Mouse (Mus musculus) ES-CJ7 (cell line): ENCODE results near the gene Lgals3bp.
A peak's percentile ranks its signal among the peaks of the same experiment; 100 is the strongest.

ENCODE experiments used
- DNase-seq: peaks from one replicate; pipeline ENCODE4 v3.0.0; 2011; ENCODE audit warnings: low read depth, low spot score

The Lgals3bp gene

DNA sequence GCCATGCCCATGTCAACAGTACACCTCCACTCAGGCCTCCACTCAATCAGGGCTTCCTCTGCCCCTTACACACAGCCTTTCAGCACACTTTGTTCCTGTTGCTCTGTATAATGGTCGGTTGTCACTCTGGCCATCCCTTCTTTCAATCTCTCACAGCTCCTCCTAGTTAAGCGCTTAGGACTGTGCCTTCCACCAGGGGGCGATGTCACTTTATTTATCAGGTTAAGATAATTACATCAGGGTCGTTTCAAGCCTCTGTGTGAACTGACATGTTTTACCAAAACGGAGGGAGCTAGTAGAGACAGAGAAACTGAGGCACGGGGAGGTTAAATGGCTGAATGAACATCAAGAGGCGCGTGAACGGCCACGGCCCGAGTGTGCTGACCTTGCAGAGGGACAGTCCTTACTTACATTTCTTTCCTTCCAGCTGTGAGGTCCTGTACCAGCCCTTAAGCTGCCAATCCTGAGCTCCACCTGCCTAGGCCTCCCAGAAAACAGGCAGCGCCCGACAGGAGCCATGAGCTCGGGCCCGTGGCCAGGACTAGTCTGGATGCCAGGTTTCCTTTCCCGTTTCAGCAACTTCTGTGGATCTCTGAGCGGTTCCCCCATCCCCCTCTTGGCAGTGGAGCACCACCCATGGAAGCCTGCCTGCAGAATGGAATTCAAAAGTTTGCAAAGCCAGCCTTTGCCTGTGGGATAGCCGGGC, 21.5 kb upstream of the Lgals3bp start:
- DNase-seq, result peak; percentile 83

DNA sequence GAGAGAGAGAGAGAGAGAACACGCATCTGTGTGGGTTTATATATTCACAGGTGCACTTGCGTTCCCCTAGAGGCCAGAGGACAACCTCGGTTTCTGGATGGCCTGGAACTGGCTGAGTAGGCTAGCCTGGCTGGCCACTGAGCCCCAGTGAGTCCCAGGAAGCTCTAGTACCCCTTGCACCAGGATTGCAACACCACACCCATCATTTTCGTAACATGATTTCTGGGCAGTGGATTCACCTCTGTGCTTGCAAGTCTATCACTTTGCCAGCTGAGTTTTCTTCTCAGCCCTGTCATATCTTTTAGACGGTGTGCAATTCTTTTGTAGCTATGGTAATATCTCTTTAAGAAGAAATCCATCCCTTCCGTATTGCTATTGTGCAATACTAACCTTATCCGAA, 18.4 kb upstream of the Lgals3bp start:
- no peak for DNase-seq

DNA sequence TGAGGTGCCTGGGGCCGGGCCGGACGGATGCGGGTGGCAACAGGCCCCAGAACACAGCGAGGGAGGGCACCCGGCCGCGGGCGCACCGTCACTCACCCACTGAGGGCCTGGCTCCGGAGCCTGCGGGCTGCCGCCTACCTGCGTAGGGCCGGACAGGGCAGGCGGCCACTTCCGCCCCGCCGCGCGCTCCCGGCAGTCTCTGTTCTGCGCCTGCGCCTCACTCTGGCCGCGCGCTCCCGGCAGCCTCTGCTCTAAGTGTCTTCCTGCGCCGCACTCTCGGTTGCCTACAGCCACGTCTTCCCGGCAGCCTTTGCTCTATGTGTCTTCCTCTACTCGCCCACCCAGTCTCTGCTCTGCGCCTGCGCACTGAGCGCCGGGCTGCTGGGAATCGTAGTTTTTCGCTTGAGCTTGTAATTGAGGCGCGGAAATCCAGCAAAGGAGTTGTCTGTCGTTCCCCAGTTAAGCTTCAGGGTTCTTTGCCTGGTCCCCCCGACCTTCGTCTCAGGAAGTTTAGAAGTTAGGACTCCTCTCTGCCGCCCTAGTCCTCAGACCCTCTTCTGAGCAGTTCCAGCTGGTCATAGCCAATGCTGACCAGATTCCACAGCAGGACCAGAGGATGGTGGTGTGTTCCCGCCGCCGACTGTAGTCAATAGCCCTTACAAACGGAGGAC, 17.1 kb upstream of the Lgals3bp start, which contains the start of gene Cant1:
Cant1 (minus strand) TSS at position 253 of the 671 bp plus-strand sequence.
- peak; percentile 100 for DNase-seq

DNA sequence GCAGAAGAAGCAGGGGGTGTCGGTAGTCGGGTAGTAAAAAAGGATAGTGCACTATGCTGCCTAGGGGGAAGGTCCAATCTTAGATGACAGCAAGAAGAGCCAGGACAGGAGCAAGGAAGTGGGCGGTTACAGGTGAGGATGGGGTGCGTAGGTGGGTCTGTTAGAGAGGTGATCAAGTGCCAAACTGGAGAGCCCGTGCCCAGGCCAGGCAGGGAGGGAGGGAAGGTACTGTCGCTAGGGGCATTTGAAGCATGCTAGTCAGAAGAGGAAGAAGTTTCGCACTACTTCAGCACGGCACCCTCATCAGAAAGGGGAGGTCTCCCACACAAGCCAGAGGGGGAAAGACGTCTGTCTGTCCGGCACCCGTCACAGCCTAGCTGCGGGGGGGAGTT, 16.5 kb upstream of the Lgals3bp start:
- peak; percentile 19 for DNase-seq

DNA sequence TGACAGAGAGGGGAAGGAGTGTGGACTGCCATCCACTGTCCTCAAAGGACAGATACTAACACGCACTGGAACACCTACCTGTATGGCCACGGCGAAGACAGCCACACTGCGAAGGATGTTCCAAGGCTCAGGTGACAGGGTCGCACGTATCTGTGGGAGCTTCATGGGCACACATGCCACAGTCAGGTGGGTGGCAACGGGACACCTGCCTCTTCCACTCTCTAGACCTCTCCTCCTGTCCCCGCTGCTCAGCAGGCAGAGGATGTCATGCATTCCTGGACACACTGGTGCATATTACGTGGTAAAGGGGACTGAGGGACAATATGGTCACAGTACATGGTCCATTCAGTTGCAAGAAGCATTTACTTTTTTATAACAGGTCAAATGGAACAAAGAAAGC, 15.6 kb upstream of the Lgals3bp start:
- no peak for DNase-seq

DNA sequence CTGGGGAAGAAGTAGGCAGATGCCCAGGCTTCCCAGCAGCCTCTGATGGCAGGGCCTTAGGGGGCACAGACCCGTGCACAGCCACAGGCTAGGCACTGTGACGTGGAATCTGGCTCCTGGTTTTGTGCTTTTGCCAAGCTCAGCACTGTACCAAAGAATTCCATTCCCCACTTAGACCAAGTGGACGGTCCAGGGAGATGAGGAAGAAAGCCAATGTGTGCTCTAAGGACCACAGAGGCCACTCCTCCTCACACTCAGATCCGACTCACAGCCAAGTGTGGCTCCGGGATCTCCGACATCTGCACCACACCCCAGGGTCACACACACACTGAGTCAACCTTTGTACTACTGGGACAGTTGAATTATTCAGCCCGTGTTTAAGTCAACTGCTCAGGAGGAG, 14.2 kb upstream of the Lgals3bp start:
- DNase-seq, result no peak

DNA sequence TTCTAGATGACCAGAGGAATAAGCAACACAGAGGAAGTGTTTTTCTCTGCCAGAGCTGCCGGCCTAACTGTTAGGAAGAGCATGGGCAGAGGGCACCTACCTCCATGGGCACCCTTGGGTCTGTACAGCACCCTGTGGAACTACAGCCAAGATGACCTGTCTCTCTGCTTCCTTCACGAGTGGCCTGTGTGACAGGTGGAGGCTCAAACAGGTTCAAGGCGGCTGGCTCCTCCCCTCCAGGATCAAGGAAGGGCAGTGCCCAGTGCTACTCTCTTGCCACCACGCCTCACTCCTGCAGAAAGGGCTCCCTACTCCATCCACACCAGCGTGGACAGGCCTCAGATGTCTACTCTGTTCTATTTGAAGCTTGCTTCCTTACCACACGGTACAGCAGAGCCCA, 13.7 kb upstream of the Lgals3bp start:
- no peak for DNase-seq

DNA sequence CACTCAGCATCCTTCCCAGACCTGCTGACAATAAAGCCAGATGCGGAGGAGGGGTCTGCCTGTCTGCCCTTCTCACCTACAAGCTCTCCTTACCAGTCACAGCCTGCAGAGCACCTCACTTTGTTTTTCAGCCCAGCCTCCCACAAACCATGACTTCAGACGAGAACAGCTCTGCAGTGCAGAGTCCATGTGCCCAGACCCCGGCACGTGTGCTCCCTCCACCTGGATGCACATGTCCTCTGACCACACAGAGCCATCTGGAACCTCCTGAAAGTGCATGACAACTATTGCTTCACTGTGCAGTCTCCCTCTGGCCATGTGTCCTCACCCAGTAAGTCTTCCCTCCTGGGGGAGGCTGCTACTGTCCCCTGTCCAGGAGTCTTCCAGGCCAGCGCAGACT, 12.4 kb upstream of the Lgals3bp start:
- DNase-seq, result no peak

DNA sequence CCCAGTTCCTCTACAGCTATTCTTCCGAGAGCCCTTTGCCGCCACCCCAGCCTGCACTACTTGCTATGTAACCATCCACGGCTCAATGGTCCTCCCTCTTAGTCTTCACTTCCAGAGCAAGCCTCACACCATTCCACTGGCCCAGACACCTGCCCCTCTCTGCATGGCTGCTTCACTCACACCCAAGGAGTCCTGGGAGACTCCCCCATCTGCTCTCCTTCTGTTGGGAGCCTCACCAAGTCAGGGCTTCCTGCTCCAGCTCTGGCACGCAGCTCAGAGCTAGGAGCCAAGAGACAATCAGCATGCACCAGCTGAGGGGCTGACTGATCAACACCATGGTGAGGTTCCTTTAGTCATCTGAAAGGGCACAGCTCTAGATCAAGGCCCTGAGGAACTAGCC, 11.2 kb upstream of the Lgals3bp start:
- no peak for DNase-seq

DNA sequence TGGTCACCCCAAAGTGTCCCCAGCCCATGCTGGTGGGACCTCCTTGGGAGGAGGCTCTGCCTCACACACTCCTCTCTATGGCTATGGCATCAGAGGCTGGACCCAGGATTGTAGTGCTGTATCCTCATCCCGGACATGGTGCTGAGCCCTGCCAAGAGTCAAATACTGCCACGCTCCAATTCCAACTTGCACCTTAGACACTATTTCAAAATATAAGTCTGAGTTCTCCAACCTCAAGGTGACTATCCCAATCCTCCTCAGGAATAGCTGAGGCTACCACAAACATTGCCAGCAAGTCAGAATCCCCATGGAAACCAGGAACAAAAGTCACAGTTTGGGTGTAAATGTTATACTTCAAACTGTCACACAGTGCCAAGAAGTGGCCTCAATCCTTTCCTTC, 10.7 kb upstream of the Lgals3bp start:
- no peak for DNase-seq

DNA sequence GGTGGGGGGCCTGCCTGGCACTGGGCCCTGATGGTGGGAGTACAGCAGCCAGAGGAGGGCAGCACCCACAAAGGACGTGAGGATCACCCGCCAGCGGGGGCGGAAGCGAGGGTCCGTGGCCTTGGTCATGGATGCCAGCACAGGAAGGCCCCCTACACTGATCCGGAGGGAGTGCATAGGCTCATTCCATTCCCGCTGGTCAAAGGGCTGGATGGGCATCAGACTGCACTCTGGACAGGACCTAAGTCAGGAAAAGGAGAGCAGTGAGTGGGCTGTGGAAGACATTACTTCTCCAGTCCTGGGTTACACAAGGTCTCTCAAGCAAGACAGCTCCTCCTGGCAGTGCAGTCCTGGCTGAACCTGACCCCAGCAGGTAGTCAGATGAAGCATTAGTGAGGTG, 9.4 kb upstream of the Lgals3bp start:
- no peak for DNase-seq

DNA sequence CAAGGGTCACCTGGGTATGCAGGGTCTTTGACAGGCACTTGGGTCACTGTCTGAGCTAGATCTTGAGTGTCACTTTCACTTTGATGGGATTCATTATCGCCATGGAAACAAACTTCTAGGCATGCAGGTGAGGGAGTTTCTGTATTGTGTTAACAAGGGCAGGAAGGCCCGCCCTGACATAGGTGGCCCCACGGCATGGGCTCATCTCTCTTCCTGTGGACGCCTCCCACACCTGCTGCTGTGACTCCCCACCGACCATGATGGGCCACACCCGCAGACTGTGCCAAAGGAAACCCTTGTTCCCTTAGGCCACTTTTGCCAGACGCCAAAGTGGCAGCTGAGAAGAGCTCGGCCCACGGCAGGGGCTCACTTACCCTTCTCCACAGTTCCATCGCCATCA, 8.6 kb upstream of the Lgals3bp start:
- no peak for DNase-seq

DNA sequence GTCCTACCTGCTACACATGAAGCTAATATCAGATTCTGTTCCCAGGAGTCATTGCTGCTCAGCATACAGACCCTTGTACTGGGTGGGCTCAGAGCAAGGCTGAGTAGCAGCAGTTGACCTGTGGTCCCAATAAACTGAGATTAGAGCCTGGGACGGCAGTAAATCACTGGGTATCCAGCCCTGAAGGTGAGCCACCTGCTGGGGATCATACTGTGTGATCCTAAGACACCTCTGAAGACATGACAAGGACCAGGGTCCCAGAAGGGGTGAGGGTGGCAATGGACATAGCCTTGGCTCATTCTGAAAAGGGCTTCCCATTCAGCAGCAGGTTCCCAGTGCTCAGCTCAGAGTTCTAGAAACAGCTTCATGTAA, 8.2 kb upstream of the Lgals3bp start:
- DNase-seq, result no peak

DNA sequence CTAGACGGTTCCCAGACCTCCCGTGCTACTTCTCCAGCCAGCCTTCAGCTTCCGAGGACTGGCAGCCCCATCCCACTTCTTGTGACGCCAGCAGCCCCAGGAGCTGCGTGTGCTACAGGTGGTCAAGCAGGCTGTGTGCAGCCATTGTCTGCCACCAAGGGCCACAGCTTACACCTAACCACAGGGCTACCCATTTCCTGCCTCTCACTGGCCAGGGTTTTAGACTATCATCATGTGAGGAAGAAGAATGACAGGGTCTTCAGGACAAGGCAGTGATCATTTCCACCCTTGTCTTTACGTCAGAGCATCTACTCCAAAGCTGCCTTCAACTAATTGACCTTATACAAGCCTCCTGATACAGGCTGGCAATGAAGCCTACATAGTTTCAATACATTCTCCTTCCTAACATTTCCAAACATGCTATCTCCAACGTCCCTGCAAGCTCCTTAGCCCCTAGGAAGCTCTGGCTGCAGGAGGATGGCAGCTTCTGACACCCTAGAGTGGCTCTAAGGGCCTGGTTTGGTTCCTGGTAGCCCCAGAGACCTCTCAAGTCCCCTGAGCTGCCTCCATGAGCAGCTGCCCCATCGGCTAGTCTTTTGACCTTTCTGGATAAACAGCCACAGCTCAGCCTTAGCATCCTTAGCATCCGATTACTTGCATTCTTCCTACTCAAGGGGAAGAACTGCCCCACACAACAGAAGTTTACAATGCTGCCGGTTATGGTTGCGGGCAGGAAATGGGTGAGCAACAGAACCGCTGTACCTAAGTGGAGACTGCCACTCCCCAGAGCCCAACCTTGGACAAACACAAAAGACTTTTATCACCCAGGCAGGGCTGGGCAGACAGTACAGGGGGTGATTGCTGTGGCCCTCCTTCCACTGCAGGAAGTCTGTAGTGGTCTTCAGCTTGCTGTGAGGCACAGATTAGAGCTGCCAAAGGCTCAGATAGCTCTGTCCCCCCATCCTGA, 7.5 kb upstream of the Lgals3bp start:
- no peak for DNase-seq

DNA sequence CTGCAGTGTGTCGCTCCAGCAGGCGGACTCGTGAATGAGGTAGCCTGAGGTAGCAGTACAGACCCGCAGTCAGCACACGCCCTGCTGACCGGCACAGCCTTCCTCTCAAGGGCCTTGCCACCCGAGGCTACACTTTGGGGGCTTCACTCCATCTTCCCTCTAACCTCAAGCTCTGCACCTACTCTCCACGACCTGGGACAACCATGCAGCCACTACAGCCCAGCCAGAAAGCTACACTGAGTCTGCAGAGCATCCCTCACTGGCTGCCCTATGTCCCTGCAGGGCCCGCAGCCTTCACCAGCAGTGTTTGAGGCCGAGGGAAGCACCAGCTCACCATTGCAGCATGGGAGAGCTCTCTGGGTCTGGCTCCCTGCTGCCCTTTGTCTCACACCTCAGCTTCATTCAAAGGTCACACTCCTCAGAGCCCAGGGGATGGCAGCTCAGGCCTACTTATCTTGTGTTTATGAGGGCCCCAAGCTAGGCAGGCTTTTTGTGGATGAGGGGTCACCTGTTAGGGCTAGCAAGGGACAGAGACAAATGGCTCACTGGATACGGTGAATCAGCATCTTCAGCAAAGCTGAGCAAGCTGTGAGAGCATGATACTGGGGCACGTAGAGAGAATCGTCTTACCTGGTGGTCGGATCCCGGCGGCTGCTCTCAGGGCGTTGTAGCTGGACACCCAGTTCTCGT, 6.3 kb upstream of the Lgals3bp start:
- DNase-seq, result no peak

DNA sequence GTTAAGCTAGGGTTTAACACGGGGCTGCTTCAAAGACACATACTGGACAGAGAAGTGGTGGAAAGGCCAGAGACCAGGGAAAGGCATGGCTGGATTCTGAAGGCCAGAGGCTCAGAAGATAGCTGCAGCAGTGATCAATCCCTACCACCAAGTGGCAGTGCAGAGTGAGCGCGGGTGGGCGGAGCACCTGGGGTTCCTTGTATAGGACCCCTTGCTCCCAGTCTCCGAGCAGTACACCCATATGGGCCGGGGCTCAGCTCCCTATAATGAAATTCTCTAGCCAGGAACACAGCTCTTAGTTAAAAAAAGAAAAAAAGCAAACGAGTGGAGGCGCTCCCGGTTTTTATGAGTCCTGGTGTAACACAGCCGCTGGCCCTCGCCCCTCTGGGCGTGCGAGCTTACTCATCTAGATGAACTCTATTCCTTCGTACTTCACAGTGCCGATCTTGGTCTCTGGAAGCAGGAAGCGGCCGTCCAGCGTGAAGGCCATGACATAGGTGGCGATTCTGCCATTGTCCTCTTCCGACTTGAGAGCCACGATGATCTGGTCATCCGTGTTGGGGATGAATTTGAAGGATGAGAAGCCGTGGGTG, 5.5 kb upstream of the Lgals3bp start:
- peak; percentile 42 for DNase-seq

DNA sequence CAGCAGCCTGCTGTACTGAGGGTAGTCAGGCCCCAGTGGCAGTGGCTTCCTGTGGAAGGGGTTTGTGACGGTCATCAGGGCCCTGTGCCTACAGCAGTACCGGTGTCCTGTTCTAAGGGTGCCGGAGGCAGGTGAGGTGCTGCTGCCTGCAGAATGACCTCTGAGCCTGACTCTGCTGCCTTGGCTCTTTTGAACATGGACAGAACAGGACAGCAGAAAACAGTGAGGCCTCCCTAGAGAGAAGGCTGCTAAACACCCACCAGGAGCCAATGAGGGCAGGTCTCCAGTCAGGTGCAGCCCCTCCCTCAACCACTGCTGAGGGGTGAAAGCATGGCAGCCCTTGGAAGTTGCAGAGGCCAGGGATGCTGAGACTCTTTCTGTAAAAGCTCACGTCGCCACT, 4.6 kb upstream of the Lgals3bp start:
- DNase-seq, result no peak

DNA sequence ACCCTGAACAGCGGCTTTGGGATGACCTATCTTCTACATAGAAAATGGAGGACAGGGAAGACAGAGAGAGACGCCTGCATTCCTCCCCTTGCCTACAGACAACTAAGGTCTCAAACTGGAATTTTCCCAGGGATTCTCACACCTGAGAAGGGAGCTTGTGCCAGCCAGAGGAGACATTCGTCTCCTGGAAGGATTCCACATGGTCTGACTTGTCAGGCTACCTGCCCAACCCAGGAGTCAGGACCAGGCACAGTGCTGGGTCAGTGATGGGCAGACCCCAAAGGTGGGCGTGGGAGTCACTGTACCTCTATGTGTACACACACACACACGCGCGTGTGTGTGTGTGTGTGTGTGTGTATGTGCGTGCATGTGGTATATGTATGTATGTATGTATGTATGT, 3.4 kb upstream of the Lgals3bp start:
- DNase-seq, result no peak

DNA sequence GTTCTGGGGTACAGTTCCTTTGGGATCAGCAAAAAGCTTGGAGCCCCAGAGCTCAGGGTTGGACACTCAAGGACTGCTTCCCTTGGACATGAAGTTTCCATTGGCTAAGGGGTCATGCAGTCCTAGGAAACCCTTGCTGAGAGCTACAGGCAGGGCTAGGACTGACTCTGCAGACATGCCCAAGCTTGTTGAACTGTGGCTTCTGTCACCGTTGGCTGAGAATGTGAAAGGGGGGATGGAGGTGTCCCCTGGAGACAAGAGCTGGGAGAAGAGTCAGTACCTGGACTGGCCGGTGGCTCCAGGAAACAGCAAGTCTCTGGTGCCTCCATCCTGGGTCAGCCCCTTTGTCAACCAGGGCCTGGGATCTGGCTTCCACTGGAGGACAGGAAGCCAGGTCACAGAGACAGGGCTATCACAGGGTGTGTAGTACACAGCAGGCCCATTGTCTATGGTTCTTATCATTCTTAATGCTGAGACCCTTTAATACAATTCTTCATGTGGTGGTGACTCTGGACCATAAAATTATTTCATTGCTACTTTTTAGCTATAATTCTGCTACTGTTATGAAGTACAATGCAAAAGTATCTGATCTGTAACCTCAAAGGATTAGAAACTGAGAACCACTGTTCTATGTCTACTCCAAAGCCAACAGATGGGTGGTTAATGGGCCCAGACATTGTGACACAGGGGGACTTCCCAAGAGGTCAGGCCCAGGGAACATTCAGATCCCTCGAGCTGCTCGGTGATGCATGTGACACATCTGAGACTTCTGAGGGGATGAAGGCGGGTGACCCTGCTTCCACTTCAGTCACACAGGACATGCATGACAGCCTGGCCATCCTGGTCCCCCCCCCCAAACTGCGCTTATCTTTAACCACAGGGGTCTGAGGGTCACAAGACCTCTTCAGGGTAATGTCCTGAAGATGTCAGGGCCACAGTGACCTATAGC, 2.3 kb upstream of the Lgals3bp start:
- DNase-seq, result no peak

DNA sequence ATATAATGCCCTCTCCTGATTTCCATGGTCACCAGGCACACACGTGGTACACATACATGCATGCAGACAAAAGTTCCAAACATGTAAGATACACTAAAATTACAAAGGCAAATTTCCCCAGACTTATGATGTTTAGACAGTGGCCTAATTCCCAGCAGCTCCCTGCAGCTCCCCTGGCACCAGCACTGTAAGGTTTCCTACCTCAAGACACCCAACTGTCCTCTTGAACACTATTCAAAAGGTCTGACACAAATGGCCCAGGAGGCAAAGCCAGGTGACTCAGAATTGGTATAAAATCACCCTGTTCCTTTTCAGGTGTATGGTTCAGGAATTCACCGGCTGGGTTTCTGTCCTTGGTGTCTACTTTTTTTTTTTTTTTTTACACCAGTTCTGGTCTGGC, 1.3 kb upstream of the Lgals3bp start:
- DNase-seq, result no peak
